Mouse (Mus musculus) liver, postnatal 0 days (tissue): ENCODE results near the gene Rif1. TPM values are rescaled to one million over a fixed set of nuclear protein-coding genes. Genes with fewer than 3 reads are reported as not detected.
A peak's percentile ranks its signal among the peaks of the same experiment; 100 is the strongest.

Source experiments
- ATAC-seq: fragments of 200-750 bp; cut with Nextera tagmentation; 2 replicates; pipeline ENCODE4 v1.8.0; 2017; ENCODE audit warnings: mild to moderate bottlenecking, moderate library complexity
- DNase-seq: peaks from one replicate; pipeline ENCODE4 v3.0.0-alpha.2; 2016
- H3K27ac ChIP-seq: fragments of 300-500 bp; sonication (generic); 2 replicates; pipeline ENCODE4 v1.5.1; 2014; ENCODE audit warnings: antibody characterized with exemption, moderate library complexity, mild to moderate bottlenecking, low read depth
- H3K27me3 ChIP-seq: fragments of 300-500 bp; sonication (generic); 2 replicates; pipeline ENCODE4 v1.6.1; 2014; ENCODE audit warnings: low read length, control low read depth, mixed read lengths; ENCODE audit not compliant: insufficient read depth
- H3K36me3 ChIP-seq: fragments of 300-500 bp; sonication (generic); replicated peaks from 2 replicates; pipeline ENCODE4 v1.6.1; 2014; ENCODE audit warnings: mild to moderate bottlenecking, control low read depth, low read length, moderate library complexity, mixed read lengths; ENCODE audit not compliant: insufficient read depth
- H3K4me1 ChIP-seq: fragments of 300-500 bp; sonication (generic); 2 replicates; pipeline ENCODE4 v1.6.1; 2014; ENCODE audit warnings: antibody characterized with exemption, mild to moderate bottlenecking, control low read depth; ENCODE audit not compliant: insufficient read depth
- H3K4me2 ChIP-seq: fragments of 300-500 bp; sonication (generic); 2 replicates; pipeline ENCODE4 v1.6.1; 2014; ENCODE audit warnings: low read depth, mild to moderate bottlenecking, low read length, moderate library complexity, mixed read lengths
- H3K4me3 ChIP-seq: fragments of 300-500 bp; sonication (generic); 2 replicates; pipeline ENCODE4 v1.5.1; 2014; ENCODE audit warnings: low read depth, low read length
- H3K9ac ChIP-seq: fragments of 300-500 bp; sonication (generic); replicated peaks from 2 replicates; pipeline ENCODE4 v1.6.1; 2014; ENCODE audit warnings: mild to moderate bottlenecking, moderate library complexity
- H3K9me3 ChIP-seq: fragments of 300-500 bp; sonication (generic); 2 replicates; pipeline ENCODE4 v1.6.1; 2016; ENCODE audit warnings: mild to moderate bottlenecking, control low read depth, low read length, mixed read lengths
- CTCF ChIP-seq: sonication (generic); IDR thresholded peaks from 2 replicates; pipeline ENCODE4 v1.5.1; 2016; ENCODE audit warnings: antibody characterized with exemption, low read depth
- EP300 ChIP-seq: IDR thresholded peaks from 2 replicates; pipeline ENCODE4 v1.6.1; 2016; ENCODE audit warnings: antibody characterized with exemption, low read depth, mild to moderate bottlenecking
- WGBS: fragments of 180-500 bp; shearing (Covaris S2); extraction: QIAGEN DNeasy Blood & Tissue Kit; methylation state at CpG from one replicate; pipeline ENCODE4 v1.1.7; 2014; ENCODE audit not compliant: insufficient replicate concordance; 5-methylcytosine and 5-hydroxymethylcytosine counted together
- polyA plus RNA-seq: library from polyadenylated mRNA; unstranded; fragments of >200 nt; fragmentation: Nextera tagmentation; extraction: Ambion mirVana; gene quantifications from 2 replicates; pipeline ENCODE4 v1.2.1, GENCODE M21; 2015

Rif1 gene
- polyA plus RNA-seq, 1 experiment from 2014 or later = 9.2 TPM

DNA sequence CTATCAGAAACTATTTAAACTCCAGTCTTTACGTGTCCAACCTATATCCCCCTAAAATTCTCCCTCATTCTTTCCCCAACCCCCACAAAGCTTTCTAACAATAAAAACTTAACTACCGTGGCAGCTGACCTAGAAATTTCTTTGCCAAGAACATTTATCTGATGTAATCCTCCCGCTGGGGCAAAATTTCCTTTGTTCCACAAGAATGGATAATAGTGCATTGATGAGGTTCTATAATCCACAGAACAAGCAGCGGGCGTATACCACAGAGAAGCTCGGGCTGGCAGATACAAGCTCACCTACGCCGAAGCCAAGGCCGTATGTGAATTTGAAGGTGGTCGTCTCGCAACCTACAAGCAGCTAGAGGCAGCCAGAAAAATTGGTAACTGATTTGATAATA is 29.1 kb upstream of the Rif1 start:
- Histone ChIP-seq H3K4me2 (no peak overlapping the region), H3K27ac (no peak overlapping the region), H3K9me3 (no peaks in the 10 kb centered on the region), H3K4me1 (no peaks in the 10 kb centered on the region), H3K27me3 (0 out of 2 replicates have a peak, but pooled peaks cover 2% of the 10 kb centered on the region), H3K36me3 (no peaks in the 10 kb centered on the region), H3K9ac (no peak overlapping the region), H3K4me3 (no peak overlapping the region)
- DNase-seq (no peak), ATAC-seq (no peak)
- 86% methylated on average over 11 of the region's 11 CpGs for WGBS
- TF ChIP-seq EP300 (no peak), CTCF (no peak)

DNA sequence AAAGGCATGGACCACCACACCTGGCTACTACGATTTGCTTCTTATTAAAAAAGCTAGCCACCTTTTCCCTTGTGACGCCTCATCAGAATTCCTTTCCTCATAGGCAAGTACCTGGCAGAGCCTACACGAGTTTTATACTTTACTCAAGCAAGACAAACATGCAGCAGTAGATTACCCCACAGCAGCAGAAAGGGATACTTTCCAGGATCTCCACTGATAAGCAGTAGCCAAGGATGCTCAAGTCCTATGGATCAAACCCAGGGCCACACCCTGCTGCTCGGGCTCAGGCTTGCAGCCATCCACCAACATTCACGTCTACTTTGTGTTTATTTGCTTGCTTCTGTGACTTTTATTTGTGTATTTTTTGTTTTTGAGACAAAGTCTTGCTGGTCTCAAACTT is 26.6 kb upstream of the Rif1 start:
- Histone ChIP-seq H3K9ac (no peak overlapping the region), H3K36me3 (no peaks in the 10 kb centered on the region), H3K4me3 (no peak overlapping the region), H3K4me2 (no peak overlapping the region), H3K27ac (no peak overlapping the region), H3K27me3 (no peaks in the 10 kb centered on the region), H3K4me1 (no peaks in the 10 kb centered on the region), H3K9me3 (no peaks in the 10 kb centered on the region)
- ATAC-seq (no peak), DNase-seq (no peak)
- TF ChIP-seq CTCF = no peak
- no peak for TF ChIP-seq EP300
- 70% methylated on average over 5 of the region's 5 CpGs for WGBS

DNA sequence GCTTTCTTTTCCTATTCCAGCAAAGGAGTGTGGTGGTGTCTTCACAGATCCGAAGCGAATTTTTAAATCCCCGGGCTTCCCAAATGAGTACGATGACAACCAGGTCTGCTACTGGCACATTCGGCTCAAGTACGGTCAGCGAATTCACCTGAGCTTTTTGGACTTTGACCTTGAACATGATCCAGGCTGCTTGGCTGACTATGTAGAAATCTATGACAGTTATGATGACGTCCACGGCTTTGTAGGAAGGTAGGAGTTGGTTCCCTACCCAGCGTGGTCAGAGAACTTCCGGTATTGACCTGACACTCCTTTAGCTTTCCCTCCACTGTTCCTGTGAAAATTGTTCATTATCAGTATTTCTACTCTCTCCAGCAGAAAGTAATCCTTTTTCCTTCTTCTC is 21.8 kb upstream of the Rif1 start:
- TF ChIP-seq CTCF (no peak), EP300 (no peak)
- ATAC-seq (peak; percentile 83), DNase-seq (peak; percentile 23)
- no peak overlapping the region for H3K4me2 ChIP-seq
- H3K36me3 ChIP-seq = no peaks in the 10 kb centered on the region
- H3K27ac ChIP-seq = no peak overlapping the region
- H3K9me3 ChIP-seq = no peaks in the 10 kb centered on the region
- 73% methylated on average over 11 of the region's 11 CpGs for WGBS
- H3K9ac ChIP-seq = no peak overlapping the region
- no peaks in the 10 kb centered on the region for H3K4me1 ChIP-seq
- no peaks in the 10 kb centered on the region for H3K27me3 ChIP-seq
- no peak overlapping the region for H3K4me3 ChIP-seq

DNA sequence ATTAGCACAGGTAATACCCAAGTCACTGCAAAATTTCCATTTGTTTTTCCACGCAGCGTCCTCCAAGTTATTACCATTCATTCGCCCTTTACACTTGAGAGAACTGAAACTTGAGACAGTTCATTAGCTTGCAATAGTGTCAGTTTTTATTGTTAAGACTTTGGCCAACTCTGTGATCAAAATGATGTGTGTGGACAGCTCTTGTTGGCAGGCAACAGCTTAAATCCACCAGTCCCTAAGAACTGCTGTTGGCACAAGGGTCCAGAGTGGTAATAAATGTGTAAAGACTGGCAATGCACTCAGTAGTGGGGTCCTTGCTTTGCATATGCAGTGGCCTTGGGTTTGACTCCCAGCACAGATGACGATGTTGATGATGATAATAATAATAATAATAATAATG is 20.3 kb upstream of the Rif1 start:
- Histone ChIP-seq H3K36me3 (no peaks in the 10 kb centered on the region), H3K9me3 (no peaks in the 10 kb centered on the region), H3K9ac (no peak overlapping the region), H3K27me3 (no peaks in the 10 kb centered on the region), H3K4me1 (no peaks in the 10 kb centered on the region), H3K4me2 (no peak overlapping the region), H3K4me3 (no peak overlapping the region), H3K27ac (no peak overlapping the region)
- no peak for ATAC-seq
- 82% methylated on average over 4 of the region's 4 CpGs for WGBS
- TF ChIP-seq EP300 = no peak
- TF ChIP-seq CTCF = no peak
- DNase-seq = no peak

DNA sequence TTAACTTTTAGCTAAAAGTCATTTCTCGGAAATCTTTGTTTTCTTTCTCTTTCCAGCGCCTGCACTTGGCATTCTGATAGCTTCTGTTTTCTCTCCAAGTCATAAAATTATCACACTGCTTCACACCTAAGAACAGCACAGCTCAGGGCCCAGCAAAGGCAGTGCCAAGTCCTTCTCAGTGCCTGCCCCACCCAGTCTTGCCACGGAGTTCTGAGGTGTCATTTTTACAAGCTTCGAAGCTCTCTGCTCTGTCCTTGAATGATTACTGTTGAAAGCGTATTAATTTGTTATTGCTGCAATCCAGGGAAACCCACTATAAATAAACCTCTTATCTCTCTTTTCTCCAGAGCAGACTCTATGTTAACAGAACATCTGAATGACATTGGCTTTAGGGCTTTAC is 19.1 kb upstream of the Rif1 start:
- 36% methylated on average over 5 of the region's 5 CpGs for WGBS
- no peaks in the 10 kb centered on the region for H3K4me1 ChIP-seq
- no peaks in the 10 kb centered on the region for H3K36me3 ChIP-seq
- H3K27me3 ChIP-seq = no peaks in the 10 kb centered on the region
- DNase-seq (no peak), ATAC-seq (no peak)
- H3K9me3 ChIP-seq = no peaks in the 10 kb centered on the region
- no peak for TF ChIP-seq EP300
- no peak for TF ChIP-seq CTCF
- no peak overlapping the region for H3K4me3 ChIP-seq
- no peak overlapping the region for H3K9ac ChIP-seq
- no peak overlapping the region for H3K4me2 ChIP-seq
- no peak overlapping the region for H3K27ac ChIP-seq

DNA sequence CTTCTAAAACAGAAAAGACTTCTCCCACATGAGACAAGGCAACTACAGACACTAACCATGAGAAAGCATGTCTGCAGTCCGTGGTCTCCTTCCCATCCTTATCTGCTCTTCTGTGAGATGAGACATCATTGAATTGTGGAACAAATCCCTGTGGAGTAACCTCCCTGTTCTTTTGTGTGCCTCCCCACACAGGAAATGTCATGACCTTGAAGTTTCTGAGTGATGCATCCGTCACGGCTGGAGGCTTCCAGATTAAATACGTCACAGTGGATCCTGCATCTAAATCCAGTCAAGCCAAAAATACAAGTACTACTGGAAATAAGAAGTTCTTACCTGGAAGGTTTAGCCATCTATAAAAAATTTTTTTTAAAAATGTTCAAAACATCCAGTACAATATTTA is 17.0 kb upstream of the Rif1 start:
- Histone ChIP-seq H3K27ac (no peak overlapping the region), H3K4me3 (no peak overlapping the region), H3K36me3 (no peaks in the 10 kb centered on the region), H3K4me2 (no peak overlapping the region), H3K9ac (no peak overlapping the region), H3K27me3 (no peaks in the 10 kb centered on the region), H3K9me3 (no peaks in the 10 kb centered on the region), H3K4me1 (no peaks in the 10 kb centered on the region)
- ATAC-seq = no peak
- TF ChIP-seq CTCF (no peak), EP300 (no peak)
- no peak for DNase-seq
- 62% methylated on average over 4 of the region's 4 CpGs for WGBS

DNA sequence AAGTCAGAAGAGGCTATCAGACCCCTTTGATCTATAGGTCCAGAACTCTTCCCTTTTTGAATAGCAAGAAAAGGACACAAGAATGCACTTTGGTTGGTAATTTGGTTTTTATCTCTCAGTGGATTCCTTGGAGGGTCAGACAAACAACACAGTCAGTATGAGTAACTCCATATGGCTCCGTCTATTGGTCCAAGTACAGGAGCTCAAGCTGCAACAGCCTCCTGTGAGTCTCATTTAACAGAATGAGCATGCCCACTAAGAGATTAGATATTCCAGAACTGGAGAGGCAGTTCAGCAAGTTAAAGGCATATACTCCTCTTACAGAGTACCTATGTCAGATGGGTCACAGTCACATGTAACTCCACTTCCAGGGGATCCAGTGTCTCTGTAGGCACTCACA is 15.5 kb upstream of the Rif1 start:
- no peak for TF ChIP-seq CTCF
- no peak for TF ChIP-seq EP300
- H3K4me1 ChIP-seq = no peaks in the 10 kb centered on the region
- no peaks in the 10 kb centered on the region for H3K36me3 ChIP-seq
- ATAC-seq = no peak
- no peaks in the 10 kb centered on the region for H3K27me3 ChIP-seq
- H3K4me3 ChIP-seq = no peak overlapping the region
- H3K27ac ChIP-seq = no peak overlapping the region
- H3K9me3 ChIP-seq = no peaks in the 10 kb centered on the region
- H3K9ac ChIP-seq = no peak overlapping the region
- no peak overlapping the region for H3K4me2 ChIP-seq
- DNase-seq = no peak
- WGBS = 64% methylated on average over 1 of the region's 1 CpGs
